Mouse (Mus musculus) fat pad, adult 2 months (tissue): Measurements from ENCODE around the gene Cct8.
"Not testable (repeated sequence)": the region's sequence is repeated elsewhere in the genome, so short reads cannot be mapped to it uniquely, and the experiment has no call there.

ENCODE experiments used
- DNase-seq: peaks from one replicate; pipeline ENCODE4 v3.0.0-alpha.2; 2011; ENCODE audit warnings: low read depth, low spot score; ENCODE audit errors: extremely low read depth

Gene Cct8

DNA sequence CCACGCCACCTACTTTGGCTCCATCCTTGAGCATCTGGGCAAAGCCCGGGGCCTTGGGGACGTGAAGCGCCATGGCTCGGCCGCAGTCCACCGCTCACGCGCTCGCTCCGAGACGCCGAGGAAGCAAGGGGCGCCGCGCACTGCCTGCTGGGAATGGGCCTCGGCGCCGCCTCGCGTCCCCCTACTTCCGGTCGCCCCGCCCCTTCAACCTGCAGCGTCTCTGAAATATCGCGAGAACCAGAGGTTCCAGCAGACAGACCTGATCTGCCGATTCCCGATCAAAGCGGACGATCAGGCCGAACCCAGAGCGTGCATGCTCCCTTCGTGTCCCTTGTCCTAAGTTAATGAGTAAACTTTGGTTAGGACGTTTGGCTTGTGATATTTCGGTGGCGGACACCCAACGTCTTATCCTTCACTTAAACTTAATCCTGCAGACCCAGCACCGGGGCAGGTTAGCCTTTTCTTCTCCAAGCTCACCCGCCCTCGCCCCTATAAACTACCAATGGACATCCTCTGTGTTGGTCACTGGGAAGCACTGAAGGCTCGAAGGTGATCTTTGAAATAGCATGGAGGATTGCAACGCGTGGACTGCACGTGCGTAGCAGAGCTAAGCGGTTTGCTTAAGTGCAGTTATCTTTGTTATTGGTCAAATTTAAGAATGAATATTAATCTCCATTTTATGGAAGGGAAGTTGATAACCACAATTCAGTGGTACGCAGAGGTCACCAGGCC is at the start of gene Cct8:
Gene Cct8 (minus strand): TSS at position 158 of the 732 bp plus-strand sequence.
- DNase-seq: peak; percentile 70

DNA sequence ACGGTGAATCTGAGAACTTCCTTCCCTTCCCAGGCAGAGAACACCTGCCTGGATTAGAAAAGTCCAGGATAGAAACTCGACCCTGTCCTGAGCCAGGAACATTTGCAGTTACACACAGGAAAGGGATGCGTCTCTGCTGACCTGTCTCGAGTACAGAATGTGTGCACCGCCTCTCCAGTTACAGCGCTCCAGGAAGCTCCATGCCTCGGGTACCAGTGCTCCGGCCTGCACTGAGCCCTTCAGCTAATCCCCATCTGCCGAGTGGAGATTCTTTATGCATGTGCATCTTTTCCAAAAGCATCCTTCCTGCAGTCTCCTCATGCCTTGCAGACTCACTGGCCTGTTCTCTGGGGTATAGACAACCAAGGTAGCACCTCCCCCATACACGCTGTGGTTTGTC is 33.1 kb upstream of the Cct8 start:
- no peak for DNase-seq

DNA sequence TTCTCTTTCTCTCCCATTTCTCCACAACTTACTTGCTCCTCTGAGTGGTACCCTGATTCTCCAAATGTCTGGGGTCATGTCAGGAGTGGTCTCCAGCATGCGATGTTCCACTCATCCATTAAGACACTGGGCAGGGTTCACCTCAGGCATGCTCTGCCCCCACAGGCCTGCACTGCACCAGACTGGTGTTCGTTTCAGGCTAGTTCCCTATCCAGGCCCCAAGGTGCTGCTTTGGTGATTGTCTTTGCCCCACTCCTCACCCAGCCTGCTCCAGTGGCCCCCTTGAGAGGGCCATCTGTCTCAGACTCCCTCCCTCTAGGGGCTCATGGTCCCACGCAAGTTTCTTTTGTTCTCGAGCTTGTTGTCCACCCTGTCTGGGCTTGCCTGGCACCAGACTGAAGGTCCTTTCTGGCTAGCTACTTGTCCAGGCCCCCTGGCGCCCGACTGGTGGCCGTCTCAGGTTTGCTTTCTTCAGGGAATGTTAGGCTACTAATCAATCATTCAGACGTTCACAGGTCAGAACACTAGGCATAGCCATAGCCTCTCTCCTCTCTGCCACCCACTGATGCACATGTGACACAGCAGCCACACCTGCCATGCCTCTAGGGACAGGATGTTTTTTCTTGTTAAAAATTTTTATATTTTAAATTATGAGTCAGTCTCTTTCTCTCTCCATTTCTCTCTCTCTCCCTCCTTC is 32.0 kb upstream of the Cct8 start:
- no peak for DNase-seq

DNA sequence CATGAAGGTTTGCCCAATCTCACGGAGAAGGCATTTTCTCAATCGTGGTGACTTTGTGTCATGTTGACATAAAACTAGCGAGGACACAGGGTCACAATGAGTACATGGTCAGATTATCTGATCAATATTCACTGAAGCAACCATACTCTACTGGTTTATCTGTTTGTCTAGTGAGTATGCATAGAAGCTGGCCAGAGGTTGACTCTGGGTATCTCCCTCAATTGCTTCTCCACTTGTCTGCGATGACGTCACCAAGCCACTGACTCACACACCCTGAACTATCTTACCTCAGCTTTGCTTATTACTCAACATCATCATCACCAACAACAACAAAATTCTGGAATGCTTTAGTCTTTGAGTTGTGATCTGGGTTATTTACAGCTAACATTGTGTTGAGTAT is 28.6 kb upstream of the Cct8 start:
- no peak for DNase-seq

DNA sequence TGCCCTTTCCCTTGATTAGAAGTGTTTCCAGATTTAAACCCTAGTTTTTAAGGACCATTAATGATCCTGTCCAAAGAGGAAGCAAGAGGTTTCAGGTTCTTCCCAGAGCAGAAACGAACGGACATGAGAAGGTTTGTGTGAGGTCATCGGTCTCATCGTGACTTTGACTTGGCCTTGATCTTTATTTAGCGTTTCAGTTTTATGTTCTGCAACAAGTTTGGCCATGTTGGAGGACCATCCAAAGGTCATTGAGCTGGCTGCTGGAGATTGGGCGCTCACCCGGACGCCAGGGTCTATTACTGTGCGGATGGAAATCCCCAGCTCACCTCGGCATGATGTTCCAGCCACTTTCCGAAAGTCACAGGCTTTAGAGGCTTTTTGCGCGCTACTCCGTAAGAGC is 16.7 kb upstream of the Cct8 start:
- no peak for DNase-seq

DNA sequence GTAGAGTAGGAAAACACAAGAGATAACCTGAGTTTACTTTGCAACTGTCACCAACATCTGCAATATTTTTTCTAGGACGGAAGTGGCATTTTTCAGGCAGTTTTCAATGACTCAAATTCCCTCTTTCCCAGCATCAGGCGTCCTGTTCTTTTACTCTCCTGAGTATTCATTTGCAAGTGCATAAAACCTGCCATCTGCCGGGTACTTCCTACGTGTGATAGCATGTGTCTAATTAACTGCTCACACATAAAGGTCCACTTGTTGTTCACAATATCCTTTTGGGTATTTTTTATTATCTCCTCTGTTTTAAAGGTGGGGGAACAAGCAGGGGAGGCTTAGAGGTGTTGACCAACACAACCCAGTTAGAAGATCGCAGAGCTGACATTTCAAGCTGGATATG is 16.0 kb upstream of the Cct8 start:
- no peak for DNase-seq

DNA sequence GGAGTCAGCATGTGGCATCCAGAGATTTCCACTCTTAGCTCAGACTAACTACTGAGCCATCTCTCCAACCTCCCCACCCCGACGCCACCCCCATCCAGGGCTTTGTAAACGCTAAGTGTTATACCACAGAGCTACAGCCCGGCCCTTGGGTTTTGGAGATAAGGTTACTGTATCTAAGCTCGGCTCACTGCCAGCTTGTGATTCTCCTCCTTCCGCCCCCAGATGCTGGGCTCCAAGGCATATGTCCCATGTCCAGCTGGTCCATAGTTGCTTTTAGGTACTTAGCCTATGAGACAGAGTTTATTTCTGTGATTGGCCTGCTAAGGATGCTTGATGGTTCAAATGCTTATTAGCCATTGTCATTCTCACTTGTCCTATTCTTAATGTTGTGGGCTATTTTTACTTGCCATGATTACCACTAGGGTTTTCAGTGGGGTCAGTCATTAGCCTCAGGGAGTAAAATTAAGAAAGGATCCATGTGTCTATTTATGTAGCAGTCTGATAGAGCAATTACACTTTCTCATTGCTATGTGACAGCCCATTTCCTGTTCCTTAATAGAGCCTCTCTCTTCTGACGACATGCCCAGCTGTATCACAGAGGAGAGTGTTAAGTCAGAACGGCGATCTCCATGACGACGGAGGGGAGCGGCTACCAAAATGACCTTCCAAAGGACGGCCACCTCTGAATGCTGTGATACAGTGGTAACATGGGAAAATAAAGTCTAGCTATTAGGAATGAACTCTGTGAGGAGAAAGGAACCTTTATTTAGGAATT is 5.8 kb upstream of the Cct8 start:
- no peak for DNase-seq

DNA sequence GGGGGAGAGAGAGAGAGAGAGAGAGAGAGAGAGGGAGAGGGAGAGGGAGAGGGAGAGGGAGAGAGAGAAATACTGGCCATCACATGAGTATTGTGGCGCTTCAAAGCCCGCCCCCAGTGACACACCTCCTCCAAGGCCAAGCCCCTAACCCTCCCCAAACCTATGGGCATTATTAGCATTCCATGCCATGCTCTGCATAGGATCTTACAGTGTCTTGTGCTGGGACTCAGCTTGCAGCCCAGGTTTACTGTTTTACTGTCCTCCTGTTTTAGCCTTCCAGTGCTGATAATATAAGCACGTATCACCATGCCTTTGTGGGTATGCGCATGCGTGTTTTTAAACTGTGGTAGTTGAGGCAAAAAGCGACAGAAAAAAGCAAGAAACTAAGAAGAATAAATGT is 3.9 kb upstream of the Cct8 start:
- DNase-seq: no peak

DNA sequence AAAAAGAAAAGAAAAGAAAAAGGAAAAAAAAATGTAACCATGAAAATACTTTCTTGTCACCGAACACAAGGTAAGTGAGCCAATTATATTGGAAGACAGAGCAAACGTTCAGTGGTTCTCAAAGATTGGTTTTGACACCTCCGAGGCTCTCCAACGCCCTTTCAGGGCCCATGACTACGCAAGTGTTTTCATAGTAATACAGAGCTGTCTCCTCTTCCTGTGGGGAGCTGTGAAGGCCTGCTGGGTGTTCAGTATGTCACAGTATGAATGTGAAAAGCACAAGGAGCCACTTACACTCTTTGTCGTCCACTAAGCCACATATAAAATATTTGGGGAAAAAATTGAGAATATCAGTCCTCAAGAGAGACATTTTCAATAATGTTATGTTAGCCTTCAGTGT is 1.5 kb upstream of the Cct8 start:
- no peak for DNase-seq

DNA sequence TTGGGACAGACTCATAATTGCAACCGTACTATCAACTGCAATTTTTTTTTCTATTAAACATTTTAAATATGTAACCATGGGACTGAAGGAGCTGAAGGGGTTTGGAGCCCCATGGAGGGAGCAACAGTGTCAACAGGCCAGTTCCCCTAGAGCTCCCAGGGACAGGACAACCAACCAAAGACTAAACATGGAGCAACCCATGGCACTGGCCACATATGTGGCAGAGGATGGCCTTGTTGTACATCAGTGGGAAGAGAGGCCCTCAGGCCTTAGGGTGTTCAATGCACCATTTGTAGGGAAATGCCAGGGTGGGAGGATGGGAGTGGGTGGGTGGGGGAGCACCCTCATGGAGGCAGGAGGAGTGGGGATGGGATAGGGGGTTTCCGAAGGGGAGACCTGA is 1.1 kb upstream of the Cct8 start:
- no peak for DNase-seq

DNA sequence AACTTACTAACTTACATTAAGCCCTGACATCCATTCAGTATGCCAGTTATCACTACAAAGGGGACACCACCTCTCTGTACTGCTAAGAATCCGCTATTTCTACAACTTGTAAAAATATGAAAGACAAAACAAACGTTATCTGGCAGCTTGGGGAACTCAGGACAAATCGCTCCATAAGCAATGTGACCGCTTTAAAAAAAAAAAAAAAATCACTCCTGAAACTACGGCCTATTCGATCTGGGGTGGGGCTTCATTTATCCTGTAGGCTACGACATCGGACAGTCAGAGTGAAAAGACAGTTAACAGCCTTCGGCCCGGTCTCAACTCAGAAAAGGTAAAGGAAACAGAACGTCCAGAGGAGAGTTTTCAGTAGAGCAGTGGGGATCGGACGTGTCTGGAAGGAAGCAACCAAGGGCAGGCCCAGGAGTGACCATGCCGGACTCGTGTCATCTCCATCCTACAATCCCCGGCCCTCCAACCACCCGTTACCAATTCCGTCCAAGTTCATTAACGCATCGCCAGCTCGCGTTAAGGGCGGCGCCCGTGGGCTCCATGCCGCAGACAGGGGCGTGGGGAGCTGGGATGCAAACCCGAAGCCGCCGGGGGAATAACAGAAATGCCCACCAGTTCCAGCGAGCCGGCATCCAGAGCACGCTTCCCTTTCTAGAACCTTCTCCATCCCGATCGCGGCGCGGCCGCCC is 568 bp downstream of the Cct8 start:
- no peak for DNase-seq

DNA sequence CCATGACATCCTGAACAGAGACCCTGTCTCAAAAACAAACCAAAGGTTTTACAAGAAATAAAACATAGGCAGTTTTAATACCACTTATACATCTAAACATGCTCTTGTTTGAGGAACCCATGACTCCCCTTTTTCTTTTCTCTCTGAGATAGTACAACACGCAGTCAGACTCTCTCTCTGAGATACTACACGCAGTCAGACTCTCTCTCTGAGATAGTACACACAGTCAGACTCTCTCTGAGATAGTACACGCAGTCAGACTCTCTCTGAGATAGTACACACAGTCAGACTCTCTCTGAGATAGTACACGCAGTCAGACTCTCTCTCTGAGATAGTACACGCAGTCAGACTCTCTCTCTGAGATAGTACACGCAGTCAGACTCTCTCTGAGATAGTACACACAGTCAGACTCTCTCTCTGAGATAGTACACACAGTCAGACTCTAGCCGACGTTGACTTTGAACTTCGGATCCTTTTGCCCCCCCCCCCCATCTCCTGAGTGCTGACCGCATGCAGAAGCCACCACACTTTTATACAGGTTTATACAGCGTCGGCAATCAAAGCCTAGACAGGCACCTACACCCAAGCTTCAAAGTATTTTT is 3.4 kb downstream of the Cct8 start:
- not testable (repeated sequence) for DNase-seq

DNA sequence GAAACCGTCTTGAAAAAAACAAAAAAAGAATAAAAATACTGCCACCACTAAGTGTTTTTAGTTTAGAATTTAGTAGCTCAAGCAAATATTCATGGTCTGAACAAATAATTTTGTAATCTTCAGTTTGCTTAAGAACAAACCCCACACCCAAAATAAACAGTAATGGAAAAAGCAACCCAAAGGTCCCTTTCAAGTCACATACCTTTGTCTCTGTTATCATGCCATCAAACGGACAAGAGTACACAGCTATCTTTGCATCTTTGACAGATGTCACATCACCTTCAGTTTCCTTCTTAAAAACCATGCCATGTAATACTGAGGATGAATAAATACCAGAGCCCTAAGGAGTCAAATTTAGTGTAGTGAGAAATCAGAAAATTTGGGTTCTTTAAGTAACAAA is 7.1 kb downstream of the Cct8 start:
- DNase-seq: no peak

DNA sequence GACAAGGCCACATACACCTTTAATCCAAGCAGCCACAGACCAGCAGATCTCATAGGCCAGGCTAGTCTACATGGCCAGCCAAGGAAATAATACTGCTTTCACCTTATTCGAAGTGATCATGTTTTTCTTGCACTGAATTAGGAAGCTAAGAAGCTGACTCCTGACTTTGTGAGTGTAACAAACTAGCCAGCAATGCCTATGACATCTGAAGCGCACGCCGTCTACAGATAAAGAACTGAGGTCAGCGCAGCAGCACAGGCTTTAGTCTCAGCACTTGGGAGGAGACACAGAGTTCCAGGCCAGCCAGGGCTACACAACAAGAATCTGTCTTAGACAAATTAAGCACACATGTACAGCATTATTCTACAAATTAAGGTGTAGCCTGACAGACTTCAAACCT is 8.9 kb downstream of the Cct8 start:
- no peak for DNase-seq

DNA sequence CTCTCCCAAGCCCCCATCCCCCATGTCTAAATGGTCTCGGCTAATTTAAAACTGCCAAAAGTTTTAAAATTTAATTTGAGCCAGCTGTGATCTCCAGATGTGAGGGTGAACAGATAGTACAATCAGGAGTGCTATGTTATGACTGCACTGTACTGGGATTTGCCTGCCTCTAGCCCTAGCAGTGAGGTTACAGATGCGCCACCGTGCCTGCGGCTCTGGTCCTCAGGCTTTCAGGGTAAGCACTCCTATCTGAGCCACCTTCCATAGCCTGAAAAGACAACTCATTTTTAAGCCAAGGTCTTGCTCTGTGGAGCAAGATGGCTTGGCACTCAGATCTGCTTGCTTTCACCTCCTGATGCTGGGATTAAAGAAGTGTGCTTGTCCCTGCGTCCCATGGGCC is 11.3 kb downstream of the Cct8 start:
- no peak for DNase-seq

DNA sequence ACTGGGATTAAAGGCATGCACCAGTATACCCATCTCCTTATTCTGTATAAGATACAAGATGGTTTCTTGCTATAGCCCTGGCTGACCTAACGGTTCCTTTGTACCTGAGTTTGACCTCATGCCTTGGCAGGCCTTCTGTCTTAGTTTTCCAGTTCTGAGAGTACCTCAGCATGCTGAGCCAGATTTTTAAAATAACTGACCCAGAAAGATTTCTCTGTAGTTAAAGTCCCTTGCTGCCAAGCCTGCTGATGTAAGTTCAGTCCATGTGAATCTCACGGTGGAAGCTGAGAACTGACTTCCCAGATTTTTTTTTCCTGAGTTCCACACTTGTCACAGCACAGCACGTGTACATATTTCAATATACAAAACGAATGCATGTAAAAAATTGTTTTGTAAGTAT is 25.1 kb downstream of the Cct8 start:
- DNase-seq: no peak

DNA sequence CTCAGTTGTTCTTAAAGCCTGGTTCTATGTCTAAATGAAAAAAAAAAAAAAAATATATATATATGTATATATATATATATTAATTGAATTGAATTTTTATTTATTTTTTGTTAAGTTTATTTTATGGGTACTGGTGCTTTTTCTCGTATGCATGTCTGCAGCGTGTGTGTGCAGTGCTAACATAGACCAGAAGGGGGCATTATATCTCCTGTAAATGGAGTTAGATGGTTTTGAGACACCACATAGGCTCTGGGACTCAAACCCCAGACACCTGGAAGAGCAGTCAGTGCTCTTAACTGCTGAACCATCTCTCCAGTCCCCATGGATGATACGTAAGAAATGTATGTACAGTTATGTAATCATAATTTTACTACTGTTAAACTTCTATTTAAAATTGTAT is 36.9 kb downstream of the Cct8 start:
- no peak for DNase-seq

DNA sequence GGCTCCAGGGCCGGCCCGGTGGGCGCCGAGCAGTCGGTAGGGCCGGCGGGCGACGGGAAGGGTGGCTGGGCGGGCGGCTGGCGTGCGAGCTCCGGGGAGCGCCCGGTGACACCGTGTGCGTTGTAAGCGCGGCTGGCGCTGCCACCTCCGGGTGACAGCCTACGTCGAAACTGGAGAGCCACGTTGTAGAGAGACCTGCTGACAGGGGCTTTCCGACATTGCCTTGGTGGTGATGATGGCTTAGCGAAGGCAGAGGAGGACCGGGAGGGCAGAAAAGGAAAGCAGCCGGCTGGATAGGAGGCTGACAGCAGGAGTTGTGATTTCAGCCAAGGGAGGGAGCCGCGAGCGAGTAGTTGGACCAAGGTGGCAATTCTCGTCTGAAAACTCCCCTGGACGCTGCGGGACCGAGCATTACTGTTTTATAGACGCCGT is 40.5 kb downstream of the Cct8 start:
- DNase-seq: no peak

DNA sequence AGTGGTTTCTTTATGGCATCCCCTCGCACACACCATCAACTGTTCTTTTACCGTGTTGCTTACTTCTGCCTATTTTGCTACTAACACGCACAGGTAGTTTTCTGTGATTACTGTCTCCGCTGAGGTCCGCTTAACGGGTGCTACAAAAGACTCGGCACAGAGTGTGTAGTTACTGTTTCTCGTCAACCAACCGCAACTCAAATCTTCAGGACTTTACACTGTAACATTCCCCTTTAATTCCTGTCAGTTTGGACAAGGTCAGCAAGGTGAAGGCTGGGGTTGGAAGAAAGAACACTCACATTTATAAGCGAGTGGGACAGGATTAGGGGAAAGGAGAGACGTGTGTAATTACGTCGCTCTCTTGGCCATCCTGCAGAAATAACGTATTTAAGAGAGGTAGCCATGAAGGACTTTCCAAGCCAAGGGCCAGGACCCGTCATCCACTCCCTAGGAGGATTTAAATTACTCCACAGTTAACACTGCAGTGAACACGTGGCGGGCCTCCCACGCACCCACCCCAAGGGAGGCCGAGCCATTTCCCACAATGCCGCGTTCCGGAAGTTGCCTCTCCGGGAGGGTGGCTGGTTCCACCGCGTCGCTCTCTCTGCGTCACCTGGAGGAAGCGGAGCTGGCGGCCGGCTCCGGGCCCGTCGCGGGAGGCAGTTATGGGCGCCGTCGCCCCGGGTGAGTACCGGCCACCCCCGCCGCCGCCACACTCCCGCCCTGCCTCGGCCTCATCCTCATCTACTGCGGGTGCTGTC is 41.1 kb downstream of the Cct8 start, which contains the start of gene Usp16:
Gene Usp16 (plus strand): TSS at position 285 of the 761 bp plus-strand sequence.
- DNase-seq: peak; percentile 40

DNA sequence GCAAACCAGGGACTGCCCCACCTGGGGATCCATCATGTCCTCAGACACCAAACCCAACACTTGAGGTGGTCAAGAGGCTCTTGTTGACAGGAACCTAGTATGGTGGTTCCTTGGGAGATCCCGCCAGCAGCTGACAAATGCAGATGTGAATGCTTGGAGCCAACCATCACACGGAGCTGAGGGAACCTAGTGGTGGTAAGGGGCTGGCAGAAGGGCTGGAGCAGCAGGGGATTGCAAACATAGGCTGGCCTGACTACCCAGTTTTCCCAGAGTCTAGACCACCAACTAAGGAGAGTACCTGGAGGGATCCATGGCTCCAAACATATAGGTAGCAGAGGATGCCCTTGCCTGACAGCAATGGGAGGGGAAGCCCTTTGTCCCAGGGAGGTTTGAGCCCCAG is 42.4 kb downstream of the Cct8 start:
- DNase-seq: no peak
